Mouse (Mus musculus): Measurements from ENCODE around the gene Cirbp.
"Not testable (repeated sequence)": the region's sequence is repeated elsewhere in the genome, so short reads cannot be mapped to it uniquely, and the experiment has no call there.

Cirbp gene

GRCm38 (mm10) chr10:80208248-80208647 is 42.5 kb downstream of the Cirbp start:
- no peak for DNase-seq (ENCODE audit: low spot score in 2 of 2)

- no peak for DNase-seq (ENCODE audit: low spot score in 2 of 2)
Measured at GRCm38 (mm10) chr10:80208841-80209371, 43.1 kb downstream of the Cirbp start.

- not testable (repeated sequence) for DNase-seq (ENCODE audit: low spot score in 2 of 2)
Measured at GRCm38 (mm10) chr10:80211547-80212103, 45.8 kb downstream of the Cirbp start.

GRCm38 (mm10) chr10:80215048-80215772 is 49.4 kb downstream of the Cirbp start:
- DNase-seq (ENCODE audit: low spot score in 2 of 2), result no peak

GRCm38 (mm10) chr10:80220676-80221075 is 54.9 kb downstream of the Cirbp start:
- DNase-seq (ENCODE audit: low spot score in 2 of 2), result no peak

Measured in spleen, postnatal 10 days (tissue).